Mouse (Mus musculus): Measurements from ENCODE around the gene Hist1h2ab. TPM values are rescaled to one million over a fixed set of nuclear protein-coding genes. Genes with fewer than 3 reads are reported as not detected.
"Not testable (repeated sequence)": the region's sequence is repeated elsewhere in the genome, so short reads cannot be mapped to it uniquely, and the experiment has no call there.

The Hist1h2ab gene
- polyA plus RNA-seq, 1 experiment from 2014 or later: 1.1 TPM

DNA sequence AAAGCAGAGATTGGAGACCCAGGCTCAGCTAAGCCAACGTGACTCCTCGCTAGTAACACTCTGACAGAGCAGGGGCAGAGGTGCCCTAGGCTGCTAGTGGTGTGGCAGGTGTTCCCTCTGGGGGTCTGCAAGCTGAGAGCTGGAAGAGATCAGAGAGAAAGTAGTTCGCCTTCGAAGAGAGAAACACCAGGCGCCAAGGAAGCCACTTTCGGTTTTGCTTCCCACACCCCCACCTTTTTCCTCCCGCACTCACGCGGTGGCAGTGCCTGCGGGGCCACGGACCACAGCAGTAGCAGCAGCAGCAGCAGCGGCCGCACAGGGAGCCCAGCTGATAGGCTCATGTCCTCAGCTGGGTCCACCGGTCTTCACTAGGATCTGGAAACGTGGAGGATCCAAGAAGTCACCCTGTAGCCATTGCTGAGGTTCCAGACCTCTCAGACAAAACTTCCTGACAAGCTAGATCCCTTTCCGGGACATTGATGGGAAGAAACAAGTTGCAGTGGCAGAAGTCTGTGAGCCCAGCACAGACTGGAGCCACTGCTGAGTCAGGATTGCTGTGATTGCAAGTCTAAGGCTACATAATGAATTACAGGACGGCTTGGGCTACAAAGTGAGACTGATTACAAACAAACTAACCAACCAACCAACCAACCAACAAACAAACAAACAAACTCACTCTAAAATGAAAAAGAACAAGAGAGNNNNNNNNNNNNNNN, 40.4 kb upstream of the Hist1h2ab start, which contains the start of gene Hfe:
Hfe (minus strand) TSS at position 481 of the 716 bp plus-strand sequence.
- H3K27ac ChIP-seq (ENCODE audit: low read length): no peak within 1 kb of the TSS
- peak within 1 kb of the TSS; percentile 63 for H3K4me2 ChIP-seq (ENCODE audit: low read length)
- peak within 1 kb of the TSS; percentile 61 for H3K9ac ChIP-seq (ENCODE audit: low read depth, low read length)
- peak within 1 kb of the TSS; percentile 35 for H3K4me3 ChIP-seq (ENCODE audit: low read depth, low read length)
- no peaks in the 10 kb centered on the region for H3K9me3 ChIP-seq (replicated peaks; ENCODE audit: control insufficient read depth, low read length, poor library complexity, severe bottlenecking)
- 3% methylated on average over 17 of the region's 17 CpGs for WGBS
- no peaks in the 10 kb centered on the region for H3K36me3 ChIP-seq (ENCODE audit: control insufficient read depth, insufficient read depth, low read length)
- no peaks in the 10 kb centered on the region for H3K27me3 ChIP-seq (ENCODE audit: control insufficient read depth, insufficient read depth, low read depth, low read length)
- no peak for ATAC-seq
- H3K4me1 ChIP-seq (ENCODE audit: control insufficient read depth, insufficient read depth, low read length): peaks cover 8% of the 10 kb centered on the region

DNA sequence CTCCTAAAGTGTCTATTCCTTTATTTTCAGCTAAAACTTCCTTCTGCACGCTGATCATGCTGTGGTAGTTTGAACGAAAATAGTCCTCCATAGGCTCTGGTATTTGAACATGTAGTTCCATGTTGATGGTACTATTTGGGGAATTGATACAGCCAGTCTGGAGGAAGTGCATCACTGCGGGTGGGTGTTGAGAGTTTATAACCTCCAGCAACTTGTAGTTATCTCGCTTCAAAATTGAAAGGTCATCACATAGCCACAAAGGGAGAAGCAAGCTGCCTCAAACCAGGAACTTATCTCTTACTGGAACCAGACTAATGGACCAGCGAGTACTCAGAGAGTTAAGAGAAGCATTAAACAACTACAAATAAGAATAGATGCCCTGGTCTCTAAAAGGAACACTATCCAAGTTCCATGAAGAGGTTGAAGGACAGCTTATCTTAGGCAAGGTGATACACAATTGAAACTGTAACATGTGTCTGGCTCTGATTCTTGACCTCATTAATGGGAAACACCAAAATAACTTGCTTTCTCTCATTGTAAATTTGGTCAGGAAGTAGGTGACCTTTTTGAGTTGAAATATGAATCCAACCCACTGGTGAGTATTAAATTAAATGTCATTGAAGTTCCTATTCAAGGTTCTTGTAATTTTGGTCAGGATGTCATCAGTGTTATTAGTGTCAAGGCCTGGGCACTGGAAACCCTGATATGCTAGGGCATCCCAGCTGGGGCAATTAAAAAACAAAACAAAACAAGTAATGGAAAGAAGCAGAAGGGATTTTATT, 34.5 kb upstream of the Hist1h2ab start:
- 90% methylated on average over 5 of the region's 5 CpGs for WGBS
- no peak for ATAC-seq
- no peaks in the 10 kb centered on the region for H3K9me3 ChIP-seq (replicated peaks; ENCODE audit: control insufficient read depth, low read length, poor library complexity, severe bottlenecking)
- no peak overlapping the region for H3K27ac ChIP-seq (ENCODE audit: low read length)
- no peak overlapping the region for H3K4me2 ChIP-seq (ENCODE audit: low read length)
- H3K36me3 ChIP-seq (ENCODE audit: control insufficient read depth, insufficient read depth, low read length): no peaks in the 10 kb centered on the region
- H3K4me1 ChIP-seq (ENCODE audit: control insufficient read depth, insufficient read depth, low read length): no peaks in the 10 kb centered on the region
- no peak overlapping the region for H3K9ac ChIP-seq (ENCODE audit: low read depth, low read length)
- H3K4me3 ChIP-seq (ENCODE audit: low read depth, low read length): no peak overlapping the region
- no peaks in the 10 kb centered on the region for H3K27me3 ChIP-seq (ENCODE audit: control insufficient read depth, insufficient read depth, low read depth, low read length)

DNA sequence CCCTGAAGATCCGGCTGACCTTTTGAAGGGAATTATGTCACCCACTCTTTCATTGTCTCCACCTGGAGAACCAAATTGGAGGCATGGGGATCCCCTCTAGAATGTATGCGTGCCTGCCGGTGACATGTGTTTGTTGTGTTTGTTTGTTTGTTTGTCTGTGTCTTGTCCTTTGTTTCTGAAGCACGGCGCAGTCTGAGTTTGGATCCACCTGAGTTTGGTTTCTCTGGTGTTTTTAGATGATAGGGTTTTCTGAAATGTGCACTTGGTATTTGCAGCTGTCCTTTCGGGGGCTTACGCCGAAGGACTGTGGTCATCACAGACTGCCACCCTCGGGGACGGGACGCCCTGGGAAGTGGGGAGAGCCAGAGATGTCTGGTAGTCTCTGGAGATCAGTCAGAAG, 33.8 kb upstream of the Hist1h2ab start:
- Histone ChIP-seq H3K4me2 (ENCODE audit: low read length) (no peak overlapping the region), H3K27ac (ENCODE audit: low read length) (no peak overlapping the region), H3K9me3 (replicated peaks; ENCODE audit: control insufficient read depth, low read length, poor library complexity, severe bottlenecking) (no peaks in the 10 kb centered on the region), H3K4me1 (ENCODE audit: control insufficient read depth, insufficient read depth, low read length) (no peaks in the 10 kb centered on the region), H3K36me3 (ENCODE audit: control insufficient read depth, insufficient read depth, low read length) (no peaks in the 10 kb centered on the region), H3K9ac (ENCODE audit: low read depth, low read length) (no peak overlapping the region), H3K27me3 (ENCODE audit: control insufficient read depth, insufficient read depth, low read depth, low read length) (no peaks in the 10 kb centered on the region), H3K4me3 (ENCODE audit: low read depth, low read length) (no peak overlapping the region)
- WGBS: 57% methylated on average over 11 of the region's 11 CpGs
- no peak for ATAC-seq

DNA sequence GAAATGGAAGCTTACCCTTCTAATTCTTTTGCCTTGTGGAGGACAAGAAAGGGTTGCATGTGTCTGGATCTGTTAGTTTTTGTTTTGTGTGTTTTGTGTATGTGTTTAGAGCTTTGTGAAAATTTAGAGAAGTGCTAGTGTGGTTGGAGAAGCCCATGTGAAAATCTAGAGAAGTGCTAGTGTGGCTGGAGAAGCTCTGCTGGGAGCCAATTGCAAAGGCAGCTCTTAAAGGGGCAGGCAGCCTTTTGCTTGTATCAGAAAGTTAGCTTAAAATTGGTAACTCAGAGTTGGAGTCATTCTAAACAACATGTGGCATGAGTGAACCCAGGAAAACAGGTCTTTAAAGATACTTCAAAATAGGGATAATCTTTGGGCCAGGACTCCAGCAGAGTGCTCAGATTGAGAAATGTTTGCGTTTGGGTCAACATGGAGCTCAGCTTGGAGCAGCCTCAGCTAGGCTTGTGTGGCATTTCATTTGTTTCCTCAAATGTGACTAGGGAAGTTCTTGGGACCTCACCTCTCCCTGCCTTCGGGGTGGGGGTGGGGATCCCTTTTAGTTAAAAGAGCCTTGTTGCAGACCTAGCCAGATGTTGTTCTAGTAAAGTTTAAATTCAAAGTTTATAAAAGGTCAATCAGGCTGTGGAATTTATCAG, 33.2 kb upstream of the Hist1h2ab start:
- ATAC-seq; H3K27ac ChIP-seq (ENCODE audit: low read length); H3K27me3 ChIP-seq (ENCODE audit: control insufficient read depth, insufficient read depth, low read depth, low read length); H3K4me2 ChIP-seq (ENCODE audit: low read length); H3K9ac ChIP-seq (ENCODE audit: low read depth, low read length); H3K4me1 ChIP-seq (ENCODE audit: control insufficient read depth, insufficient read depth, low read length); H3K4me3 ChIP-seq (ENCODE audit: low read depth, low read length); H3K36me3 ChIP-seq (ENCODE audit: control insufficient read depth, insufficient read depth, low read length); H3K9me3 ChIP-seq (replicated peaks; ENCODE audit: control insufficient read depth, low read length, poor library complexity, severe bottlenecking): not testable (repeated sequence)
- 19% methylated on average over 2 of the region's 2 CpGs for WGBS

DNA sequence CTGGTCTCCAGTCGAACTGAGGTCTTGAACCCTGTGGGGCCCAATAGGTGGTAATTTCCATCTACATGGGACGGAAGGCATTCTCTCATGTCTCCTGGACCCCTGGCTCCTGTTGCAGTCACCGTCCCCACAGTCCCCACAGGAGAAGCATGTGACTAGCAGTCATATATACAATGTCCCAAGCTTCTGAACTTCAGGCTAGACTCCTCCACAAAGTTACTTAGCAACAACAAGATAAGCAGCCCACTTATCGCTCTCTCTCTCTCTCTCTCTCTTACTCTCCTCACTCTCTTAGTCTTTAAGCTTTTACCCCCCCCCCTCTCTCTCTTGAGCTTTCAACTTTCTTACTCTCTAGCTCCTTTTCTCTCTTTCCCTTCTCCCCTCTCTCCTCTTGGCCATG, 26.7 kb upstream of the Hist1h2ab start:
- no peak overlapping the region for H3K9ac ChIP-seq (ENCODE audit: low read depth, low read length)
- no peak overlapping the region for H3K27ac ChIP-seq (ENCODE audit: low read length)
- no peaks in the 10 kb centered on the region for H3K9me3 ChIP-seq (replicated peaks; ENCODE audit: control insufficient read depth, low read length, poor library complexity, severe bottlenecking)
- no peak for ATAC-seq
- H3K36me3 ChIP-seq (ENCODE audit: control insufficient read depth, insufficient read depth, low read length): no peaks in the 10 kb centered on the region
- WGBS: 83% methylated on average over 4 of the region's 4 CpGs
- H3K4me3 ChIP-seq (ENCODE audit: low read depth, low read length): no peak overlapping the region
- H3K4me2 ChIP-seq (ENCODE audit: low read length): no peak overlapping the region
- H3K27me3 ChIP-seq (ENCODE audit: control insufficient read depth, insufficient read depth, low read depth, low read length): no peaks in the 10 kb centered on the region
- H3K4me1 ChIP-seq (ENCODE audit: control insufficient read depth, insufficient read depth, low read length): no peaks in the 10 kb centered on the region

DNA sequence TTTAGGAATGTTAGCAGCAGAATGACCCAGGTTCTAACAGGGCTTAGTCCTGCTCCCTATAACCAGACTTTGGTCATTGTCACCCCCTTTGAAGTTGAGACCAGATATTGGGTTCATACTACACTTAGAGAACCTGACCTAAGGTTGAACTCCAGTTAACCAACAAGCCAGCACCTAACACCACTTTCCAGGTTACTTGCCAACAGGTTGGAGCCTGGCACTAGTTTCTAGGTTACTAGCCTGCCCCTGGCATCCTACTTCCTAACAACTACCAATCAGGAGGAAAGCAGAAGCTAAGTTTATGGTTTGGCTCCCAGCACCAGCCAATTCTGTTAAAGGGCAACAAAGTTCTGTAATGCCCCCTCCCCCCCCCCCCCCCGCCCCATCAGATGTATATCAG, 25.7 kb upstream of the Hist1h2ab start:
- H3K4me1 ChIP-seq (ENCODE audit: control insufficient read depth, insufficient read depth, low read length): no peaks in the 10 kb centered on the region
- WGBS: 60% methylated on average over 1 of the region's 1 CpGs
- H3K9ac ChIP-seq (ENCODE audit: low read depth, low read length): no peak overlapping the region
- ATAC-seq: no peak
- no peaks in the 10 kb centered on the region for H3K27me3 ChIP-seq (ENCODE audit: control insufficient read depth, insufficient read depth, low read depth, low read length)
- H3K27ac ChIP-seq (ENCODE audit: low read length): no peak overlapping the region
- no peak overlapping the region for H3K4me3 ChIP-seq (ENCODE audit: low read depth, low read length)
- no peaks in the 10 kb centered on the region for H3K9me3 ChIP-seq (replicated peaks; ENCODE audit: control insufficient read depth, low read length, poor library complexity, severe bottlenecking)
- no peaks in the 10 kb centered on the region for H3K36me3 ChIP-seq (ENCODE audit: control insufficient read depth, insufficient read depth, low read length)
- H3K4me2 ChIP-seq (ENCODE audit: low read length): no peak overlapping the region

DNA sequence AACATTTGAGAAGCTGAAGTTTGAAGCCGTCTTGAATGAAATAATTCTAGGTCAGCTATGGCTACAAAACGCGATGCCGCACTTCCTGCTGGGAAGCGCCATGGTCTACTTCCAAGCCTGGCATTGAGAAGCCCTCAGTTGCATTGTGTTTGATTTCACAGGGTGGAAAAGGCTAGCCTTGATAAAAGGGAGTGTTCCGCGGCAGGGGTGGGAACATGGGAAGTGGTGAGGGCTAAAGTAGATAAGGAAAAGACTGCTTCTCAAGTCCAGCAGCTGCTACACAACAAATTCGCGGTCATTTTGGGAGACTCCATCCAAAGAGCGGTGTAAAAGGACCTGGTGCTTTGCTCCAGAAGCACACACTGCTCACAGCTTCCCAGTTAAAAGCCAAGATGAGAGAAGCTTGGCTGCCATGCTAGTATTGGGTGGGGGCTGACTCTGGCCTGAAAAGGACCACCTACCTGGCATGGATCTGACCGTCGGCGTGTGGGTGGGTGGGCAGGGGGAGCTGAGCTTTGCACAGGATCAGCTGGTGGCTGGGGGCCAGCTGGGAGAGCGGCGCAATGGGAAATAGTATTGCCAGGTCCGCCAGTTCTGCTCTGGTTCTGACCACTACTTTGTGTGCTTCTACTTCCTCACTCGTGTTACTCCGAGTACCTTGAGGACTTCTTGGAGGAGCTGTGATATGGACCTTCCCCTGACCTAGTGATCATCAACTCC, 22.3 kb upstream of the Hist1h2ab start:
- no peak overlapping the region for H3K9ac ChIP-seq (ENCODE audit: low read depth, low read length)
- no peaks in the 10 kb centered on the region for H3K27me3 ChIP-seq (ENCODE audit: control insufficient read depth, insufficient read depth, low read depth, low read length)
- no peak overlapping the region for H3K4me3 ChIP-seq (ENCODE audit: low read depth, low read length)
- H3K4me1 ChIP-seq (ENCODE audit: control insufficient read depth, insufficient read depth, low read length): no peaks in the 10 kb centered on the region
- no peaks in the 10 kb centered on the region for H3K36me3 ChIP-seq (ENCODE audit: control insufficient read depth, insufficient read depth, low read length)
- 89% methylated on average over 18 of the region's 18 CpGs for WGBS
- H3K4me2 ChIP-seq (ENCODE audit: low read length): no peak overlapping the region
- H3K9me3 ChIP-seq (replicated peaks; ENCODE audit: control insufficient read depth, low read length, poor library complexity, severe bottlenecking): no peaks in the 10 kb centered on the region
- ATAC-seq: no peak
- no peak overlapping the region for H3K27ac ChIP-seq (ENCODE audit: low read length)

DNA sequence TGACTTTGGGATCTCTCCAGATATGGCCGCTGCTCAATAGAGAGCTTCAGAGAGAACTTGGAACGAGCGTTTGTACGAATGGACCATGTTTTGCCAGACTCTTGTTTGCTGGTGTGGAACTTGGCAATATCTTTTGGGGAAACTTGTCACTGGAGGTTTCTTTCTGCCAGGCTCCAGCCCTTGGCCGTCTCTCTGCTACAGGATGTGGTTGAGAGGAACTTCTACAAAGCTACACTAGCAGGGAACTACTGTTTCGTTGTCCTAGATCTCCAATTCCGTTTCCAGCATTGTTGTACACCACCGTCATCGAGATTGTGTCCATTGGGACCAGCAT, 21.8 kb upstream of the Hist1h2ab start:
- Histone ChIP-seq H3K27me3 (ENCODE audit: control insufficient read depth, insufficient read depth, low read depth, low read length) (no peaks in the 10 kb centered on the region), H3K4me1 (ENCODE audit: control insufficient read depth, insufficient read depth, low read length) (no peaks in the 10 kb centered on the region), H3K4me3 (ENCODE audit: low read depth, low read length) (no peak overlapping the region), H3K4me2 (ENCODE audit: low read length) (no peak overlapping the region), H3K36me3 (ENCODE audit: control insufficient read depth, insufficient read depth, low read length) (no peaks in the 10 kb centered on the region), H3K9me3 (replicated peaks; ENCODE audit: control insufficient read depth, low read length, poor library complexity, severe bottlenecking) (no peaks in the 10 kb centered on the region), H3K27ac (ENCODE audit: low read length) (no peak overlapping the region), H3K9ac (ENCODE audit: low read depth, low read length) (no peak overlapping the region)
- WGBS: 92% methylated on average over 9 of the region's 9 CpGs
- no peak for ATAC-seq

All from midbrain, embryonic 16.5 days (tissue).